ENCODE assay signal across 24 mouse cellular contexts in genomic region chr4:14297701-14298100, GRCm38 (mm10).
A peak's percentile ranks its signal among the peaks of the same experiment; 100 is the strongest.
DNase-seq lines count a peak whose midpoint lies in the region; ATAC-seq and TF ChIP-seq lines count a peak whose summit lies in the region.
"Had no signal": no experiment of that assay in that cellular context is flagged by ENCODE, and none has a peak within 500 bp of the region (broad histone marks: within the 10 kb centered on the region; RNA-seq: fewer than 3 reads in every experiment).

No protein-coding gene starts in this region.

- H3K27ac ChIP-seq in forebrain, postnatal 0 days (ENCODE audit: low read depth, low read length): no peak overlapping the region
- H3K27ac ChIP-seq in forebrain, embryonic 16.5 days (ENCODE audit: low read length): no peak overlapping the region
- H3K27ac ChIP-seq in midbrain, embryonic 14.5 days (replicated peaks; ENCODE audit: low read depth, low read length): no peak overlapping the region
- no peak overlapping the region for H3K27ac ChIP-seq in midbrain, embryonic 13.5 days
- no peak overlapping the region for H3K27ac ChIP-seq in hindbrain, postnatal 0 days
- no peak overlapping the region for H3K27ac ChIP-seq in stomach, postnatal 0 days (replicated peaks)
- H3K27ac ChIP-seq: embryonic facial prominence, embryonic 12.5 days; forebrain, embryonic 15.5 days; layer of hippocampus, adult 2 months; limb, embryonic 15.5 days; liver, embryonic 14.5 days had no signal

- H3K4me2 ChIP-seq in forebrain, postnatal 0 days (ENCODE audit: low read depth): no peak overlapping the region
- H3K4me2 ChIP-seq in forebrain, embryonic 16.5 days (ENCODE audit: low read length): no peak overlapping the region
- H3K4me2 ChIP-seq in midbrain, embryonic 14.5 days (ENCODE audit: low read length): no peak overlapping the region
- no peak overlapping the region; the same call in 1 of the 2 replicates for H3K4me2 ChIP-seq in midbrain, embryonic 13.5 days (replicated peaks)
- H3K4me2 ChIP-seq in hindbrain, postnatal 0 days (ENCODE audit: low read depth, low read length): peak overlapping the region; percentile 16; the same call in 1 of the 2 replicates
- H3K4me2 ChIP-seq in stomach, postnatal 0 days (replicated peaks; ENCODE audit: low read depth): no peak overlapping the region
- H3K4me2 ChIP-seq: embryonic facial prominence, embryonic 12.5 days; forebrain, embryonic 15.5 days; heart, embryonic 12.5 days; limb, embryonic 15.5 days; lung, embryonic 14.5 days had no signal

- TF ChIP-seq CTCF in forebrain, postnatal 0 days (IDR thresholded peaks at IDR 0.05; ENCODE audit: low read depth): no peak
- no peak for TF ChIP-seq CTCF in hindbrain, postnatal 0 days (IDR thresholded peaks at IDR 0.05; ENCODE audit: low read depth)
- no peak for TF ChIP-seq CTCF in stomach, postnatal 0 days (IDR thresholded peaks at IDR 0.05; ENCODE audit: low read depth)

- no peak for ATAC-seq in forebrain, postnatal 0 days
- no peak for ATAC-seq in forebrain, embryonic 16.5 days
- no peak for ATAC-seq in midbrain, embryonic 14.5 days (ENCODE audit: low FRiP score, low TSS enrichment)
- no peak for ATAC-seq in midbrain, embryonic 13.5 days
- 0 out of 2 replicates have a peak, but pooled peaks have one; percentile 18 for ATAC-seq in hindbrain, postnatal 0 days
- no peak for ATAC-seq in stomach, postnatal 0 days (ENCODE audit: low FRiP score, low TSS enrichment)
- ATAC-seq: forebrain, embryonic 15.5 days; intestine, postnatal 0 days had no signal

- H3K9ac ChIP-seq in forebrain, postnatal 0 days: no peak overlapping the region
- H3K9ac ChIP-seq in forebrain, embryonic 16.5 days (replicated peaks; ENCODE audit: low read depth, low read length): no peak overlapping the region
- H3K9ac ChIP-seq in midbrain, embryonic 14.5 days (replicated peaks; ENCODE audit: low read length): no peak overlapping the region
- no peak overlapping the region for H3K9ac ChIP-seq in midbrain, embryonic 13.5 days (replicated peaks)
- no peak overlapping the region for H3K9ac ChIP-seq in hindbrain, postnatal 0 days (replicated peaks; ENCODE audit: low read length)
- no peak overlapping the region for H3K9ac ChIP-seq in stomach, postnatal 0 days (ENCODE audit: low read length)
- H3K9ac ChIP-seq: embryonic facial prominence, embryonic 12.5 days; forebrain, embryonic 15.5 days; heart, embryonic 12.5 days; limb, embryonic 15.5 days; liver, embryonic 14.5 days; lung, embryonic 14.5 days had no signal

- peak; percentile 17 for DNase-seq in forebrain, postnatal 0 days
- peak; percentile 40 for DNase-seq in midbrain, embryonic 14.5 days
- peak; percentile 36 for DNase-seq in hindbrain, postnatal 0 days (ENCODE audit: low spot score)
- peak; percentile 12 for DNase-seq in stomach, postnatal 0 days (ENCODE audit: low spot score)
- no peak for DNase-seq in frontal cortex, postnatal 14 days (ENCODE audit: low spot score in 2 of 2)
- DNase-seq: adrenal gland, adult 8-10 months; gastrocnemius, postnatal 25 days; heart, adult 18-20 months; heart, postnatal 10 days; kidney, postnatal 25 days; lung, embryonic 14.5 days; retina, postnatal 1 day; right cerebral cortex, postnatal 25 days; spleen, adult 18-20 months; thymus, postnatal 14 days had no signal

- no peaks in the 10 kb centered on the region for H3K36me3 ChIP-seq in forebrain, postnatal 0 days (ENCODE audit: insufficient read depth)
- no peaks in the 10 kb centered on the region for H3K36me3 ChIP-seq in forebrain, embryonic 16.5 days (ENCODE audit: control insufficient read depth, insufficient read depth)
- no peaks in the 10 kb centered on the region for H3K36me3 ChIP-seq in midbrain, embryonic 14.5 days (ENCODE audit: control insufficient read depth, insufficient read depth, low read length)
- no peaks in the 10 kb centered on the region for H3K36me3 ChIP-seq in midbrain, embryonic 13.5 days
- H3K36me3 ChIP-seq in hindbrain, postnatal 0 days (ENCODE audit: insufficient read depth, low read length): no peaks in the 10 kb centered on the region
- H3K36me3 ChIP-seq in stomach, postnatal 0 days (ENCODE audit: control insufficient read depth, insufficient read depth, low read length): no peaks in the 10 kb centered on the region
- H3K36me3 ChIP-seq: embryonic facial prominence, embryonic 12.5 days; forebrain, embryonic 15.5 days; heart, embryonic 12.5 days; limb, embryonic 15.5 days had no signal

- no peaks in the 10 kb centered on the region for H3K4me1 ChIP-seq in forebrain, postnatal 0 days (ENCODE audit: insufficient read depth)
- H3K4me1 ChIP-seq in forebrain, embryonic 16.5 days (replicated peaks; ENCODE audit: control insufficient read depth, insufficient read depth, low read length): peaks cover 5% of the 10 kb centered on the region
- H3K4me1 ChIP-seq in midbrain, embryonic 14.5 days (ENCODE audit: control insufficient read depth, insufficient read depth, low read length): peaks cover 6% of the 10 kb centered on the region; the same call in 1 of the 2 replicates
- H3K4me1 ChIP-seq in midbrain, embryonic 13.5 days (replicated peaks): peaks cover 7% of the 10 kb centered on the region
- H3K4me1 ChIP-seq in hindbrain, postnatal 0 days (ENCODE audit: insufficient read depth, low read length): peaks cover 5% of the 10 kb centered on the region; the same call in 1 of the 2 replicates
- H3K4me1 ChIP-seq in stomach, postnatal 0 days (replicated peaks; ENCODE audit: control insufficient read depth, insufficient read depth): no peaks in the 10 kb centered on the region
- H3K4me1 ChIP-seq: heart, embryonic 12.5 days had no signal

- H3K9me3 ChIP-seq in forebrain, postnatal 0 days (ENCODE audit: low read length): no peaks in the 10 kb centered on the region
- no peaks in the 10 kb centered on the region for H3K9me3 ChIP-seq in forebrain, embryonic 16.5 days (ENCODE audit: control insufficient read depth, low read length)
- no peaks in the 10 kb centered on the region for H3K9me3 ChIP-seq in midbrain, embryonic 14.5 days (ENCODE audit: control insufficient read depth, low read length)
- H3K9me3 ChIP-seq in midbrain, embryonic 13.5 days: no peaks in the 10 kb centered on the region
- no peaks in the 10 kb centered on the region for H3K9me3 ChIP-seq in hindbrain, postnatal 0 days (ENCODE audit: low read length)
- no peaks in the 10 kb centered on the region for H3K9me3 ChIP-seq in stomach, postnatal 0 days (ENCODE audit: control insufficient read depth, low read length)
- H3K9me3 ChIP-seq: embryonic facial prominence, embryonic 12.5 days; forebrain, embryonic 15.5 days; heart, embryonic 12.5 days; limb, embryonic 15.5 days had no signal

- 47% methylated on average over 9 of the region's 9 CpGs for WGBS in forebrain, postnatal 0 days
- 46% methylated on average over 9 of the region's 9 CpGs for WGBS in forebrain, embryonic 16.5 days
- 69% methylated on average over 9 of the region's 9 CpGs for WGBS in midbrain, embryonic 14.5 days
- 73% methylated on average over 9 of the region's 9 CpGs for WGBS in midbrain, embryonic 13.5 days
- WGBS in hindbrain, postnatal 0 days: 53% methylated on average over 9 of the region's 9 CpGs
- WGBS in stomach, postnatal 0 days: 51% methylated on average over 9 of the region's 9 CpGs

- H3K4me3 ChIP-seq in forebrain, postnatal 0 days (ENCODE audit: low read depth, low read length): no peak overlapping the region
- no peak overlapping the region for H3K4me3 ChIP-seq in forebrain, embryonic 16.5 days (replicated peaks; ENCODE audit: low read length)
- H3K4me3 ChIP-seq in midbrain, embryonic 14.5 days (replicated peaks; ENCODE audit: low read depth, low read length): no peak overlapping the region
- H3K4me3 ChIP-seq in midbrain, embryonic 13.5 days (replicated peaks): no peak overlapping the region
- no peak overlapping the region for H3K4me3 ChIP-seq in hindbrain, postnatal 0 days (ENCODE audit: low read length)
- H3K4me3 ChIP-seq in stomach, postnatal 0 days (ENCODE audit: low read depth, low read length): no peak overlapping the region
- H3K4me3 ChIP-seq: embryonic facial prominence, embryonic 12.5 days; forebrain, embryonic 15.5 days; heart, embryonic 12.5 days; layer of hippocampus, adult 2 months; limb, embryonic 15.5 days had no signal

- no peaks in the 10 kb centered on the region for H3K27me3 ChIP-seq in forebrain, postnatal 0 days (ENCODE audit: insufficient read depth, low read length)
- H3K27me3 ChIP-seq in forebrain, embryonic 16.5 days (replicated peaks; ENCODE audit: control insufficient read depth, insufficient read depth, low read length): no peaks in the 10 kb centered on the region
- H3K27me3 ChIP-seq in midbrain, embryonic 14.5 days (ENCODE audit: control insufficient read depth, insufficient read depth, low read length): no peaks in the 10 kb centered on the region
- no peaks in the 10 kb centered on the region for H3K27me3 ChIP-seq in midbrain, embryonic 13.5 days
- H3K27me3 ChIP-seq in hindbrain, postnatal 0 days (ENCODE audit: insufficient read depth, low read length): no peaks in the 10 kb centered on the region
- no peaks in the 10 kb centered on the region for H3K27me3 ChIP-seq in stomach, postnatal 0 days (ENCODE audit: control insufficient read depth, insufficient read depth, low read length)
- H3K27me3 ChIP-seq: embryonic facial prominence, embryonic 12.5 days; forebrain, embryonic 15.5 days; heart, embryonic 12.5 days; limb, embryonic 15.5 days had no signal

- no peak for TF ChIP-seq EP300 in stomach, postnatal 0 days (optimal IDR thresholded peaks at IDR 0.05)

Comparison
In these comparisons a context has a peak if more than half of its experiments do, and no peak if none do; other contexts are left out.
1. DNase-seq: peak in forebrain, postnatal 0 days (single experiment), midbrain, embryonic 14.5 days (single experiment), hindbrain, postnatal 0 days (single experiment) and stomach, postnatal 0 days (single experiment); none in frontal cortex, postnatal 14 days (0 of 2).